Mouse (Mus musculus) megakaryocyte-erythroid progenitor cell, adult 5 weeks (primary cell): ENCODE results near the gene Gtpbp4. TPM values are rescaled to one million over a fixed set of nuclear protein-coding genes. Genes with fewer than 3 reads are reported as not detected.

Experiments used
- polyA plus RNA-seq: library from polyadenylated mRNA; stranded (reverse); fragments of >175 nt; gene quantifications from 2 replicates; pipeline ENCODE4 v1.2.3, GENCODE M21; 2012

The Gtpbp4 gene
- 3.7 and 6.0 TPM in 2 replicates for polyA plus RNA-seq

GRCm38 (mm10) chr13:8995990-8996786, at the start of gene Gtpbp4:
TSS of gene Gtpbp4 (minus strand) at chr13:8996083.

DNA sequence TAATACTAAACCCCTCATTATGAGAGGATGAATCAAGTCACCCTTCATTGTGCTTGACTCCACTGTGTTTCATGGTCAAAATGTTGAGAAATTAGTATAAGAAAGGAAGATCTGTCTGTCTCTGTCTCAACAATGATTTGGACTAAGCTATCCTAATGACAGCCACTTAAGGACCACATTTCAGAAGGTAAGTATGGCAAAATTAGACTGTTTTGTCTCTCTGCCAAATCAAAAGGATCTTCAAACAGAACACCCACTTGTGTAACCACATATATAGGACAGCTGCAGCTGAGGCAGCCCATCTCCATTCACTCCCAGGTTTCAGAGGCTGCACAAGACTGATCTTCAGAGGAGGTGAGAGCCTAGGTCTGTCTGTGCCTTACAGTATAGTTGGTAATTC, 43.3 kb downstream of the Gtpbp4 start, which contains the start of gene Idi2:
Gene Idi2, plus strand, starts transcription at position 301 of the 400 bp plus-strand sequence.

DNA sequence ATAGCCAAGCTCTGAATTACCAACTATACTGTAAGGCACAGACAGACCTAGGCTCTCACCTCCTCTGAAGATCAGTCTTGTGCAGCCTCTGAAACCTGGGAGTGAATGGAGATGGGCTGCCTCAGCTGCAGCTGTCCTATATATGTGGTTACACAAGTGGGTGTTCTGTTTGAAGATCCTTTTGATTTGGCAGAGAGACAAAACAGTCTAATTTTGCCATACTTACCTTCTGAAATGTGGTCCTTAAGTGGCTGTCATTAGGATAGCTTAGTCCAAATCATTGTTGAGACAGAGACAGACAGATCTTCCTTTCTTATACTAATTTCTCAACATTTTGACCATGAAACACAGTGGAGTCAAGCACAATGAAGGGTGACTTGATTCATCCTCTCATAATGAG, 47.8 kb downstream of the Gtpbp4 start, which contains the start of gene Gm9745:
Gene Gm9745, minus strand, starts transcription at position 101 of the 400 bp plus-strand sequence.

Other genes starting within 250 kb of the Gtpbp4 start
- gene Wdr37, start 124.2 kb downstream of the Gtpbp4 start, polyA plus RNA-seq = 4.6 and 7.2 TPM in 2 replicates
- gene Idi1, start 110.6 kb downstream of the Gtpbp4 start, polyA plus RNA-seq = 2.4 TPM in 2 replicates
- gene Gm9745, start 47.9 kb downstream of the Gtpbp4 start, polyA plus RNA-seq = not detected in 2 replicates
- not detected in 2 replicates for gene Idi2, start 43.2 kb downstream of the Gtpbp4 start, polyA plus RNA-seq
- gene Larp4b, start 97.8 kb upstream of the Gtpbp4 start, polyA plus RNA-seq = 17.3 and 19.0 TPM in 2 replicates